Mouse (Mus musculus): ENCODE data around the gene Wdr20.
"Not testable (repeated sequence)": the region's sequence is repeated elsewhere in the genome, so short reads cannot be mapped to it uniquely, and the experiment has no call there.

The Wdr20 gene

GRCm38 (mm10) chr12:110714215-110714614 is 23.5 kb upstream of the Wdr20 start:
- DNase-seq, result no peak

- DNase-seq, result no peak
These were observed 21.7 kb upstream of the Wdr20 start for GRCm38 (mm10) chr12:110716004-110716403.

- no peak for DNase-seq
These were observed 12.7 kb upstream of the Wdr20 start for GRCm38 (mm10) chr12:110725051-110725450.

- no peak for DNase-seq
These were observed 12.3 kb upstream of the Wdr20 start for GRCm38 (mm10) chr12:110725489-110725888.

GRCm38 (mm10) chr12:110726428-110726827 is 11.3 kb upstream of the Wdr20 start:
- DNase-seq, result no peak

- DNase-seq, result not testable (repeated sequence)
These were observed 4.5 kb upstream of the Wdr20 start for GRCm38 (mm10) chr12:110733254-110733653.

GRCm38 (mm10) chr12:110736641-110737040 is 1.1 kb upstream of the Wdr20 start:
- DNase-seq, result no peak

GRCm38 (mm10) chr12:110738158-110738921 is 596 bp downstream of the Wdr20 start:
- peak; percentile 33 for DNase-seq

GRCm38 (mm10) chr12:110750770-110751439 is 13.2 kb downstream of the Wdr20 start:
- DNase-seq, result no peak

GRCm38 (mm10) chr12:110752703-110753102 is 15.0 kb downstream of the Wdr20 start:
- DNase-seq, result no peak

- DNase-seq, result no peak
These were observed 16.2 kb downstream of the Wdr20 start for GRCm38 (mm10) chr12:110753976-110754375.

GRCm38 (mm10) chr12:110757161-110757560 is 19.4 kb downstream of the Wdr20 start:
- no peak for DNase-seq

- DNase-seq, result no peak
These were observed 21.2 kb downstream of the Wdr20 start for GRCm38 (mm10) chr12:110758932-110759331.

- DNase-seq, result no peak
These were observed 24.6 kb downstream of the Wdr20 start for GRCm38 (mm10) chr12:110762321-110762720.

GRCm38 (mm10) chr12:110764531-110764930 is 26.8 kb downstream of the Wdr20 start:
- DNase-seq, result no peak

GRCm38 (mm10) chr12:110768562-110768961 is 30.8 kb downstream of the Wdr20 start:
- DNase-seq, result no peak

GRCm38 (mm10) chr12:110769660-110770297 is 32.0 kb downstream of the Wdr20 start:
- DNase-seq, result no peak

- no peak for DNase-seq
These were observed 32.9 kb downstream of the Wdr20 start for GRCm38 (mm10) chr12:110770479-110771247.

GRCm38 (mm10) chr12:110771961-110772360 is 34.2 kb downstream of the Wdr20 start:
- no peak for DNase-seq

- peak; percentile 39 for DNase-seq
These were observed 38.1 kb downstream of the Wdr20 start for GRCm38 (mm10) chr12:110775628-110776426.

GRCm38 (mm10) chr12:110777853-110778252 is 40.1 kb downstream of the Wdr20 start:
- DNase-seq, result no peak

GRCm38 (mm10) chr12:110779296-110779695 is 41.6 kb downstream of the Wdr20 start:
- DNase-seq, result no peak

All from kidney, adult 9 months (tissue).